Mouse (Mus musculus) thymus, adult 2 months (tissue): ENCODE measurements around the gene Wwp2. TPM values are rescaled to one million over a fixed set of nuclear protein-coding genes. Genes with fewer than 3 reads are reported as not detected.
A peak's percentile ranks its signal among the peaks of the same experiment; 100 is the strongest.

Experiments used
- DNase-seq: peaks from one replicate; pipeline ENCODE4 v3.0.0; 2021
- H3K27ac ChIP-seq: fragments of 200-500 bp; 2 replicates; pipeline ENCODE4 v1.5.1; 2012; ENCODE audit warnings: low read length, control low read depth; ENCODE audit not compliant: control insufficient read depth, insufficient read depth
- H3K27me3 ChIP-seq: fragments of 200-500 bp; 2 replicates; pipeline ENCODE4 v1.6.1; 2012; ENCODE audit warnings: mild to moderate bottlenecking, low read length, moderate library complexity, mixed read lengths; ENCODE audit not compliant: control insufficient read depth, insufficient read depth
- H3K36me3 ChIP-seq: fragments of 200-500 bp; 2 replicates; pipeline ENCODE4 v1.6.1; 2012; ENCODE audit warnings: mild to moderate bottlenecking, low read length, moderate library complexity; ENCODE audit not compliant: control insufficient read depth, insufficient read depth
- H3K4me1 ChIP-seq: fragments of 200-500 bp; replicated peaks from 2 replicates; pipeline ENCODE4 v1.6.1; 2012; ENCODE audit warnings: low read length; ENCODE audit not compliant: control insufficient read depth, insufficient read depth
- H3K4me3 ChIP-seq: fragments of 200-500 bp; 2 replicates; pipeline ENCODE4 v1.5.1; 2012; ENCODE audit warnings: mild to moderate bottlenecking, low read length, control low read depth, moderate library complexity; ENCODE audit not compliant: control insufficient read depth, insufficient read depth
- CTCF ChIP-seq: fragments of 200-500 bp; IDR thresholded peaks from 2 replicates; pipeline ENCODE4 v1.5.1; 2012; ENCODE audit warnings: mild to moderate bottlenecking, control low read depth, low read length, moderate library complexity, borderline replicate concordance; ENCODE audit not compliant: control insufficient read depth, poor library complexity, insufficient read depth; ENCODE audit errors: extremely low read depth
- POLR2A ChIP-seq: fragments of 200-500 bp; IDR thresholded peaks from 2 replicates; pipeline ENCODE4 v1.6.1; 2012; ENCODE audit warnings: mild to moderate bottlenecking, low read length, control low read depth, moderate library complexity; ENCODE audit not compliant: control insufficient read depth, poor library complexity, insufficient read depth; ENCODE audit errors: extremely low read depth
- WGBS: fragments of 180-500 bp; shearing (Covaris S2); methylation state at CpG from one replicate; pipeline ENCODE4 v1.1.7; 2018; 5-methylcytosine and 5-hydroxymethylcytosine counted together
- polyA plus RNA-seq: library from polyadenylated mRNA; depleted of rRNA; stranded (reverse); fragments of >200 nt; gene quantifications from 2 replicates; pipeline ENCODE4 v1.2.3, GENCODE M21; 2012

Wwp2 gene
- polyA plus RNA-seq, 1 experiment = 79.8 TPM

DNA sequence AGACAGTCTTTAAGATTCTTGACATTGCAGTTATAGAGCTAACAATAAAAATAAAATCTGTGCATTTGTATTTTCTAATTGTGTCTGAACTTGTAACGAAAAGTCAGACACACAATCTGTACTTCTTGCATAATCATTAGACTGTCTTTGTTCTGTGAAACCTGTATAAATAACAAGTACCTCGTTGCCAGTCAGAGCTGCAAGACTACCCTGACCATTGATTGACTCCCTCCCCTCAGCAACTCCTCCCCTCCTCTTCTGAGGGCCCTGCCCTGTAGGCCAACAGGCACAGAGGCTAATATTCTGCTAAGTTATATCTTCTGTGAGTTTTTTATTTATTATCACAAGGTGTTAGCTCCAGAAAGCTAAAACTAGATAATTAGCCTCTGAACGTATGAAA, 30.2 kb upstream of the Wwp2 start:
- H3K36me3 ChIP-seq = no peaks in the 10 kb centered on the region
- H3K4me1 ChIP-seq = peaks cover 11% of the 10 kb centered on the region
- WGBS = 82% methylated on average over 3 of the region's 3 CpGs
- H3K27ac ChIP-seq = no peak overlapping the region
- no peaks in the 10 kb centered on the region for H3K27me3 ChIP-seq
- TF ChIP-seq CTCF (no peak), POLR2A (no peak)
- no peak for DNase-seq
- no peak overlapping the region for H3K4me3 ChIP-seq

DNA sequence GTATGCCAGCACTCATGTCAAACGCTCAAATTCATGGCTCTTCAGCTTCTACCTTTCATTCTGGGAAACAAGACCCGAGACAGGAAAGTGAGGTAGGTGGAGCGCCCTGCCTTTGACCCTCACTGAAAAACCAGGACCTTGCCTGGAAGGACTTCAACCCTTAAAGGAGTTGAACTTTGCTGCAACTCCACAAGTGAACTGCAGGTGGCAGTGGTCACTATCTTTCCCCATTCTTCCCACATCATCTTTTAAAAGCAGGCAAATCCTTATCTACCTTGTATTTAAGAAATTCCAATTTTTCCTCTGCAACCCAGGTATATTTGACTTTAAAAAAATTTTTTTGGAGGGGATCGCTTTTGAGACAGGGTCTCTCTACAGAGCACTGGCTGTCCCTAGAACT, 24.8 kb upstream of the Wwp2 start:
- no peak overlapping the region for H3K4me3 ChIP-seq
- WGBS = 72% methylated on average over 4 of the region's 4 CpGs
- peaks cover 37% of the 10 kb centered on the region for H3K36me3 ChIP-seq
- no peaks in the 10 kb centered on the region for H3K27me3 ChIP-seq
- TF ChIP-seq CTCF (no peak; the same call in 1 of the 2 replicates), POLR2A (no peak)
- H3K27ac ChIP-seq = no peak overlapping the region
- peak; percentile 18 for DNase-seq
- H3K4me1 ChIP-seq = no peaks in the 10 kb centered on the region

- WGBS = 94% methylated on average over 8 of the region's 8 CpGs
- no peak overlapping the region for H3K27ac ChIP-seq
- no peaks in the 10 kb centered on the region for H3K27me3 ChIP-seq
- TF ChIP-seq CTCF (no peak), POLR2A (no peak)
- H3K4me3 ChIP-seq = no peak overlapping the region
- H3K4me1 ChIP-seq = no peaks in the 10 kb centered on the region
- DNase-seq = no peak
- peaks cover 44% of the 10 kb centered on the region for H3K36me3 ChIP-seq
Observed at GRCm38 (mm10) chr8:107412552-107412951, 23.6 kb upstream of the Wwp2 start.

- Histone ChIP-seq H3K4me3 (no peak overlapping the region), H3K36me3 (peaks cover 57% of the 10 kb centered on the region), H3K27me3 (no peaks in the 10 kb centered on the region)
Observed at GRCm38 (mm10) chr8:107413881-107414280, 22.3 kb upstream of the Wwp2 start.

GRCm38 (mm10) chr8:107417001-107417400, 19.2 kb upstream of the Wwp2 start:
- Histone ChIP-seq H3K4me3 (no peak overlapping the region), H3K36me3 (peaks cover 76% of the 10 kb centered on the region), H3K27me3 (no peaks in the 10 kb centered on the region), H3K4me1 (no peaks in the 10 kb centered on the region), H3K27ac (no peak overlapping the region)
- TF ChIP-seq POLR2A (no peak), CTCF (no peak)
- WGBS = 97% methylated on average over 12 of the region's 12 CpGs
- no peak for DNase-seq

More at GRCm38 (mm10) chr8:107413881-107414280, 22.3 kb upstream of the Wwp2 start:
- H3K4me1 ChIP-seq = no peaks in the 10 kb centered on the region
- WGBS = 84% methylated on average over 10 of the region's 10 CpGs
- no peak overlapping the region for H3K27ac ChIP-seq
- no peak for TF ChIP-seq POLR2A
- no peak for TF ChIP-seq CTCF
- DNase-seq = no peak

DNA sequence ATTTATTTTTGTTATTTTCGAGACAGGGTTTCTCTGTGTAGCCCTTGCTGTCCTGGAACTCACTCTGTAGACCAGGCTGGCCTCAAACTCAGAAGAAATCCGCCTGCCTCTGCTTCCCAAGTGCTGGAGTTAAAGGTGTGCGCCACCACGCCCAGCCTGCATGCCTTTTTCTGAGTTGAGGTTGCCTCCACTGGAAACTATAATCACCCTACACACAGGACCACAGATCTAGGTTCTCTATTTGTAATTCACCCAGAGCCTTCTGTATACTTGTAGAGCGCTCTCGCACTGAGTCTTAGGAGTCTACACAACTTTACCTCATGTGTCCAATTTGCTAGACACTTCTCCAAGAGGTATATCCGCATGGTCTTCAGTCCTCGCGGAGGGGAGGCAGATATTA, 12.0 kb upstream of the Wwp2 start:
- Histone ChIP-seq H3K4me3 (peak overlapping the region; percentile 74), H3K27ac (no peak overlapping the region), H3K36me3 (peaks cover 20% of the 10 kb centered on the region), H3K27me3 (no peaks in the 10 kb centered on the region), H3K4me1 (peaks cover 6% of the 10 kb centered on the region)
- no peak for DNase-seq
- TF ChIP-seq CTCF (no peak), POLR2A (no peak)
- WGBS = 25% methylated on average over 9 of the region's 9 CpGs
